Mouse (Mus musculus) Patski (cell line): ENCODE results near the gene Arid5b. TPM values are rescaled to one million over a fixed set of nuclear protein-coding genes. Genes with fewer than 3 reads are reported as not detected.

ENCODE experiments used
- ATAC-seq: fragments of 100-300 bp; one replicate; pipeline ENCODE4 v1.8.0; 2021
- CTCF ChIA-PET: fragments of 350-600 bp; sonication (Branson Sonifier 250); formaldehyde crosslinking; loops from one replicate; lab custom pipeline; 2022; ENCODE audit warnings: inconsistent platforms; lab: Charles Lee
- POLR2A ChIA-PET: fragments of 350-600 bp; sonication (Branson Sonifier 250); formaldehyde crosslinking; loops from one replicate; lab custom pipeline; 2022; ENCODE audit warnings: antibody characterized with exemption, inconsistent platforms; lab: Charles Lee
- DNase-seq: peaks from one replicate; pipeline ENCODE4 v3.0.0-alpha.2; 2011; ENCODE audit warnings: low read depth, low spot score
- H3K27me3 ChIP-seq: fragments of 371-371 bp; one replicate; pipeline ENCODE4 v1.5.1; 2021
- CTCF ChIP-seq: fragments of 100-300 bp; IDR thresholded peaks from one replicate; pipeline ENCODE4 v1.5.1; 2021
- in situ Hi-C: fragments of 300-500 bp; cut with MboI; formaldehyde crosslinking; loops from 3 replicates; pipeline ENCODE4 v1.11.1; 2018; ENCODE audit warnings: low pct_unique_long_range_greater_than_20kb, mixed read lengths
- polyA plus RNA-seq: library from polyadenylated mRNA; unstranded; gene quantifications from one replicate; pipeline ENCODE4 v1.2.3, GENCODE M21; 2021

Arid5b gene
- polyA plus RNA-seq, 1 experiment from 2014 or later: 70.3 TPM

GRCm38 (mm10) chr10:68134071-68134470 lies 144.5 kb downstream of the Arid5b start:
- DNase-seq (no peak), ATAC-seq (no peak)
- POLR2A ChIA-PET: no interaction called here
- no peaks in the 10 kb centered on the region for H3K27me3 ChIP-seq
- CTCF ChIA-PET: no interaction called here
- TF ChIP-seq CTCF: no peak
- in situ Hi-C loops: no loop called here

- ChIA-PET POLR2A (no interaction called here), CTCF (no interaction called here)
- in situ Hi-C loops: no loop called here
- no peaks in the 10 kb centered on the region for H3K27me3 ChIP-seq
- ATAC-seq: no peak
- no peak for TF ChIP-seq CTCF
- no peak for DNase-seq
These were observed 145.9 kb downstream of the Arid5b start for GRCm38 (mm10) chr10:68132636-68133035.

GRCm38 (mm10) chr10:68132154-68132553 lies 146.4 kb downstream of the Arid5b start:
- no peaks in the 10 kb centered on the region for H3K27me3 ChIP-seq
- no peak for TF ChIP-seq CTCF
- DNase-seq (no peak), ATAC-seq (no peak)
- CTCF ChIA-PET: no interaction called here
- POLR2A ChIA-PET: interaction anchor here (0.6 kb wide), 1 partner anchor 173 kb away, joined by 3 read pairs; no protein-coding TSS in a partner anchor
- in situ Hi-C loops: no loop called here

DNA sequence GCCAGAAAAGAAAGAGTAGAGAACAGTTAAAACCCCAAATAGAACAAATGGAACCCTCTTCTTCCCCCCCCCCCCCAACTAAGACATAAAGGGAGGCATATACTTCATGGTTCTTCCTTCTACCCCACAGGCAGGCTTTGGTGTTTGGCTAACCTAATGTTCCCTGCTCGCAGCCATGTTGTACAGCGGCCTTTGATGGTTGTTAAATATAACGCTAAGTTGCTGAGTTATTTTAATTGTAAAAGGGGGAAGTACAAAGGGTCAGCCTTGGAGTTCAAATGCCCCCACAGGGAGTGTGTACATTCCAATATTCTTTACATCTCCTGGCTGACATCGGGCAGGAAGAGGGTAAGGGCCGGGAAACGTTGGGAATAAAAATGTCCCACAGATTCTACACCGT lies 148.9 kb downstream of the Arid5b start:
- no peaks in the 10 kb centered on the region for H3K27me3 ChIP-seq
- ATAC-seq: no peak
- in situ Hi-C loops: no loop called here
- POLR2A ChIA-PET: no interaction called here
- no peak for DNase-seq
- CTCF ChIA-PET: no interaction called here
- no peak for TF ChIP-seq CTCF

DNA sequence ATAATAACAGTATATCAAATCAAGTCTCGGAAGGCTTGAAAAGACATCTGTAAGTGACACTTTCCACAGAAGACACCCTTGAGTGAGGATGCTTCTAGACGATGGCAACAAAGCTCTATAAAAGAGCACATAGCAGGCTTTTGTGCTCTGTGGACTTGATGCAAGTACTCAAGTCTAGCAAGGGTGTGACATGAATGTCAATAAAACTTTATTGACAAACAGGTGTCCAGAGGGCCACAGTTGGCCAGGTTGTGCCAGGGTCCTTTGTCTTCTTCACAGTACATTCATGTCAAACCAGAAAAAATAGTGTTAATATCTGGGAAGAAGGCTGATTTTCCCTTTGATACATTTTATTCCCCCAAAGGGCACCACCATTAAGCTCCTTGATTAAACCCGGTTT lies 149.5 kb downstream of the Arid5b start:
- DNase-seq: no peak
- POLR2A ChIA-PET: interaction anchor here (1.6 kb wide), 1 partner anchor 20 kb away, joined by 4 read pairs; no protein-coding TSS in a partner anchor
- TF ChIP-seq CTCF: no peak
- CTCF ChIA-PET: no interaction called here
- in situ Hi-C loops: no loop called here
- no peak for ATAC-seq
- no peaks in the 10 kb centered on the region for H3K27me3 ChIP-seq

GRCm38 (mm10) chr10:68128441-68128848 lies 150.1 kb downstream of the Arid5b start:
- DNase-seq (no peak), ATAC-seq (no peak)
- in situ Hi-C loops: no loop called here
- TF ChIP-seq CTCF: no peak
- POLR2A ChIA-PET: interaction anchor here (0.8 to 1.6 kb wide), 2 partner anchors 14 to 19 kb away, joined by 3 to 4 read pairs; no protein-coding TSS in a partner anchor
- CTCF ChIA-PET: no interaction called here
- no peaks in the 10 kb centered on the region for H3K27me3 ChIP-seq

DNA sequence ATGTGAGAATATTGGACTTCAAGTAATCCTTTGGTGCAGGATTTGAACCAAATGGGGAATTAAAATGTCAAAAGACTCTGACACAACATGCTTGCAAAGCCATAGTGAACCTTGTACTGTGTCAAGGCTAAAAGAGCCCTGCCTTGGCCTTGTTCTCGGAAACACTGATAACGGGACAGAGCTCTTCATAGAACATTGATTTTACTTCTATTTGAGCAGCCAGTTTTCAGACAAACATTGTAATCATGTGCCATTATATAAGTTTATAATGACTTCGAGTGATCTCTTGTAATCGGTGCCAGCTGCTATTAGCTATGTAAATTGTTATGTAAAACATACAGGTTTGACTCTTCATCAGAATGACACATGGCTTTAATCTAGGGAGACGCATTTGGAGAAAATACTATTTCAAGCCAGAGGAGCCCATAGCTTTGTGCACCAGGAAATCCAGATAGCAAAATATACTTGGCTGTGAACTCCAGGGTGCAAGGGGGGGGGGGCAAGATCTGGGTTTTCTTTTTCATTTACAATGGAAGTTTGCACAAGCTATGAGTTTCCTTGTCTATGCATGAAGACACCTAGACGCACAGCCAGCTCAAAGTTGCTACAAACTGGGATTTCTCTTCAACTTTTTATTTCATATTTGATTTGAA lies 150.8 kb downstream of the Arid5b start:
- ChIA-PET CTCF (no interaction called here), POLR2A (interaction anchor here (0.6 to 1.6 kb wide), 3 partner anchors 14 to 564 kb away, joined by 3 to 4 read pairs (median 4); no protein-coding TSS in a partner anchor)
- TF ChIP-seq CTCF: no peak
- in situ Hi-C loops: no loop called here
- ATAC-seq (no peak), DNase-seq (no peak)
- H3K27me3 ChIP-seq: no peaks in the 10 kb centered on the region

GRCm38 (mm10) chr10:68127104-68127503 lies 151.4 kb downstream of the Arid5b start:
- no peak for TF ChIP-seq CTCF
- in situ Hi-C loops: no loop called here
- POLR2A ChIA-PET: interaction anchor here (0.6 kb wide), 1 partner anchor 563 kb away, joined by 4 read pairs; no protein-coding TSS in a partner anchor
- no peak for ATAC-seq
- no peak for DNase-seq
- H3K27me3 ChIP-seq: no peaks in the 10 kb centered on the region
- CTCF ChIA-PET: no interaction called here

GRCm38 (mm10) chr10:68126551-68126950 lies 152.0 kb downstream of the Arid5b start:
- DNase-seq (no peak), ATAC-seq (no peak)
- CTCF ChIA-PET: no interaction called here
- no peak for TF ChIP-seq CTCF
- H3K27me3 ChIP-seq: no peaks in the 10 kb centered on the region
- POLR2A ChIA-PET: no interaction called here
- in situ Hi-C loops: no loop called here

DNA sequence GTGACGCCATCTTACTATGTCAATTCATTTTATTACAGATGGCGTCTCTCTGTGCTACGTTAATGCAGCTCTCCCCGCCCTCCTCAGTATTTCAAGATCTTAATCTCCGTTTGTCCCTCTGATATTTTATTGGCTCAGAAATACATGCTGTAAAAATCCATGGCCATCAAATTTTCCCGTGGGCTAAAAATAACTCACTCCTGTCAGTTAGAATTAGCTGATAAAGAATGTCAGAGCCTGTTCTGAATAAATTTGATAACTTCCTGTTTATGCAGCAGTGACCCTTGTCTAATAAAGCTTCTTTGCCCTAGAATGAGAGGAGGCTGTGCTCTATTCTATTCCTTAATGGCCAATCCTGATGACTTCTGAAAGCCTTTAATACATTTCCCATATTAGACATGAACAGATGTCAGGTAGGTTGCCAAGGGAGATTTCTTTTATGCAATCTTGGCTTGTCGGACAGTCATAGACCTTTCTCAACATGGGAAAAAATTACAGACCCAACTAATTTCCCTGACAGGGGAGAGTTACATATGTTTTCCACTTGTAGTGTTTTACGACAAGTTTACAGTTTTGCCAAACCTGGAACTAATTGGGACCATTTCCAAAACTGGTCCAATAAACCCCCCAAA lies 152.5 kb downstream of the Arid5b start:
- TF ChIP-seq CTCF: no peak
- POLR2A ChIA-PET: no interaction called here
- CTCF ChIA-PET: no interaction called here
- ATAC-seq: no peak
- in situ Hi-C loops: no loop called here
- no peaks in the 10 kb centered on the region for H3K27me3 ChIP-seq
- DNase-seq: no peak

- in situ Hi-C loops: no loop called here
- no peak for DNase-seq
- H3K27me3 ChIP-seq: no peaks in the 10 kb centered on the region
- ChIA-PET POLR2A (no interaction called here), CTCF (no interaction called here)
- no peak for TF ChIP-seq CTCF
- no peak for ATAC-seq
These were observed 153.6 kb downstream of the Arid5b start for GRCm38 (mm10) chr10:68124985-68125384.
